Mouse (Mus musculus): ENCODE results near the gene Pgk1. TPM values are rescaled to one million over a fixed set of nuclear protein-coding genes. Genes with fewer than 3 reads are reported as not detected.
A peak's percentile ranks its signal among the peaks of the same experiment; 100 is the strongest.
"Not testable (repeated sequence)": the region's sequence is repeated elsewhere in the genome, so short reads cannot be mapped to it uniquely, and the experiment has no call there.

Pgk1 gene
- total RNA-seq (2021), result 100 to 1,000 TPM; 430 to 470 TPM

GRCm38 (mm10) chrX:106186713-106187649 is at the start of gene Pgk1:
Gene Pgk1 (plus strand): TSS chrX:106187100.
- peak; percentile 85 to 86 for DNase-seq (ENCODE audit: low spot score in 2 of 2)
- intact Hi-C loops (cut with DNase I), result no loop called here

DNA sequence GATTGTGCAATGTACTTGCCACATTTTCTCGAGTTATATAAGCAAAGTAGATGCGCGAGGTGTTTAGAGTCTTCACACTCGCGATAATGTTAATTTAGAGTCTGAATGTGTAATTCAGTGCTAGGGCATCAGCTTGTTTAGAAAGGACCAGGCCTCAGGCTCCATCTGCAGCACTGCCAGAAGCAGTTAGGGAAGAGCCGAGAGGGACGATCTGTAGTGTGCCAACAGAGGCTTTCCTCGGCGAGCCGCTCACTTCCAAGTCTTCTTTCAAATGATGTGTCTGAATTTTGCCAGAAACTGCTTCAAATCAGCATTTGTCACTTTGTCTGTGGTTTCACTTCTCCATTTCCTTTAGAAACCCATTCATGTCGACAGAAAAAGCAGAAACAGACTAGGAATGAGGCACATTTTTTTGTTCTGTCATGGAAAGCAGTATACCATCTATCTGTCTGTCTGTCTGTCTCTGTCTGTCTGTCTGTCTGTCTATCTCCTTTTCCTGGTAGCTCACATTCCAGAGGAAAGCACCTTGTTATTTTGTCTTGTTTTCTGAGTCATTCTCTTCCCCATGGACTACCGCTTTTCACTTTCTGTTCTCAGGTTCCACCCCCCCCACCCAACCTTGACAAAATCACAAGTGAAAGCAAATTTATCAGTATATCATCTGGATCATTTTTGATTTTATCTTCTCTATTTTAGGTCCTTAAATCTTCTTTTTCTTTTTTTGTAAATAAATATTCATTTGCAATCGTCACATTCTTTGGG is 47.4 kb upstream of the Pgk1 start:
- intact Hi-C loops (cut with DNase I), result no loop called here
- DNase-seq (ENCODE audit: low spot score in 2 of 2), result peak; percentile 5

DNA sequence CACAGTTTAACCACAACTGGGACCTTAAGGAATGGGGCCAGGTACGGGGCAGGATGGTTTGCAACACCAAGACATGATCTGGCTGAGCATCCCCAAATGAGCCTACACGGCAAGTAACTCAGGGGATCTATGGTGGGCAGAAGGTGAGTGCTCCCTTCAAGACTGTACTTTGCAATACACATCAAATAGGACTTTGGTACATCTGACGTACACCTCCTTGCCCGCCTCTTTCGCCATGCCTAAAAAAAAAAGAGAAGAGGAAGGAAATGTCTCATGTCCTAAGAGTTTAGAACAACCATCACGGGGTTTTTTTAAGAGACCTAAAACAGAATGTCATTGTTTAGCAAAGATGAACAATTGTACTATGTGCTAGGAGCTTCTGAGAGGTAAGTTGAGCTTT is 44.0 kb upstream of the Pgk1 start, which contains the start of gene Tlr13:
TSS of gene Tlr13 (plus strand) at position 269 of the 400 bp plus-strand sequence.
- intact Hi-C loops (cut with DNase I), result no loop called here

GRCm38 (mm10) chrX:106148185-106148584 is 38.7 kb upstream of the Pgk1 start:
- intact Hi-C loops (cut with DNase I), result no loop called here
- no peak for DNase-seq (ENCODE audit: low spot score in 2 of 2)

More for the DNA sequence above, 44.0 kb upstream of the Pgk1 start, which contains the start of gene Tlr13:
- no peak for DNase-seq (ENCODE audit: low spot score in 2 of 2)

DNA sequence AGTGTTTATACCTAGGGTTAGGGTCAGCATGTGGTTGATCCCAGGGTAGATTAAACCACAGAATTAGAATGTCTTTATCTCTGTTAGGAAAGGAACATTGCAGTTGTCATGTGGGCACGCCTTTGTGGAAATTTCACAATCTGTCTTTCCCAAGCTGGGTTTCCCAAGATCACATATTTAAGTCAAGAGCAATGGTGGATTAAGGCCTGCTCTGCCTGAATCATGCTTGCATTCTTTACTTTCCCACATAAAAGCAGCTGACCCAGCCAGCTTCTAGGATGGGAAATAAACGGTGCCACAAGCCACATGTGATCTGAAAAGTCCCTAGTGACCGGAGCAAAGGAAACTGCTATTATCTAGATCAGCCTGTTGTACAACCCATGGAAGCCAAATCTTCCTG is 37.4 kb upstream of the Pgk1 start:
- intact Hi-C loops (cut with DNase I), result no loop called here
- DNase-seq (ENCODE audit: low spot score in 2 of 2), result no peak

DNA sequence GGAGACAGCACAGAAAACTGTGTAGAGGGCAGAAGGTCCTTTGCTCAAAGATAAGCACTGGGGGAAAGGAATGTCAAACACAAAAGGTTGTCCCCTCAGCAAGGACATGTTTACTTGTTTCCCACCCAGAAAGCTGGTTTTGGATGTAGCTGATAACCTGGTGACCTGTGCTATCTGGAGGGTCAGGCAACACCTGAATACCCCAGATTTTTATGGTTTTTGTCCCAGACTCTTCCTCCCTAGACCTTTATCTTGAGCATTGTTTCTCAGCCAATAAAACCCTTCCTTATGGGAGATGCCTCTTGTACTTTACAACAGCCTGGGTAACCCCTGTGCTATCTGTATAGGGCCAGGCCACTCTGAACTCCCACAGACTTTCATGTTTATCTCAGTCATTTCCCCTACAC is 32.7 kb upstream of the Pgk1 start:
- no peak for DNase-seq (ENCODE audit: low spot score in 2 of 2)
- intact Hi-C loops (cut with DNase I), result no loop called here

DNA sequence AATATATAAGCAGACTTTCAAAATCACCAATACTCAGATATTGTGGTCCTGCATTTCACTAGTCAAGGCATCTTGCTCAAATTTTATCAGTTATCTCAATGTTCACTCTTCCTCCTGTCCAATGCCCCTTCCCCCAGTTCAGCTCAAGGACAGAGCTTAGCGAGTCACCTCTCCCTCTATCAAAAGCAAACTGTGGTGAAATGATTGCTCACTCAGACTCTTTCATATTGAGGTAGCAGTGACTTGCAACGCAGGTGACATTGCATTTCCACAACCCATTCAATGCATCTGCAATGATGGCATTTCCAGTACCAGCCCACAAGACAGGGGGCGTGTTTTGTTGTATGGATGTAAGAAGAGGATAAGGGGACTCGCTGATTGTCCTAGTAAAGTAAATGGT is 31.0 kb upstream of the Pgk1 start:
- DNase-seq (ENCODE audit: low spot score in 2 of 2), result no peak
- intact Hi-C loops (cut with DNase I), result no loop called here

DNA sequence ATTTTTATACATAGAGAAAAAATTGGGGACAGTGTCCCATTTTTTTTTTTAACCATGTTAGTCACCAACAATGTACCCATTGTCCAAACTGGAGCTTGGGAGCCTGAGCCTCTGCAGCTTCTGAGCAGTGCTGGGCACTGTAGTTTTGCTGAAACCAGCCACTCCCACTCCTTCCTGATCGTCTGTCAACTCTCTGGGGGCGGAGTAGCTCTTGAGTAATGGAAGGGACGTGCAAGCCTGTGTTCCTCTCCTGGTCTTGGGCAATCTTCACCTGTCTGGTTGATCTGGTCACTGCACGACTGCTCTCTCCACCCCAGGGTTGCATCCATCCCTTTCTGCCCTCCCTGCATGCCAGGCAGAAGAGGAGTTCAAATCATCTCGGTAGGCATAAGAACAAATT is 22.9 kb upstream of the Pgk1 start:
- intact Hi-C loops (cut with DNase I), result no loop called here

GRCm38 (mm10) chrX:106164555-106164954 is 22.3 kb upstream of the Pgk1 start:
- intact Hi-C loops (cut with DNase I), result no loop called here
- DNase-seq (ENCODE audit: low spot score in 2 of 2), result no peak

More for the DNA sequence above, 22.9 kb upstream of the Pgk1 start:
- no peak for DNase-seq (ENCODE audit: low spot score in 2 of 2)

DNA sequence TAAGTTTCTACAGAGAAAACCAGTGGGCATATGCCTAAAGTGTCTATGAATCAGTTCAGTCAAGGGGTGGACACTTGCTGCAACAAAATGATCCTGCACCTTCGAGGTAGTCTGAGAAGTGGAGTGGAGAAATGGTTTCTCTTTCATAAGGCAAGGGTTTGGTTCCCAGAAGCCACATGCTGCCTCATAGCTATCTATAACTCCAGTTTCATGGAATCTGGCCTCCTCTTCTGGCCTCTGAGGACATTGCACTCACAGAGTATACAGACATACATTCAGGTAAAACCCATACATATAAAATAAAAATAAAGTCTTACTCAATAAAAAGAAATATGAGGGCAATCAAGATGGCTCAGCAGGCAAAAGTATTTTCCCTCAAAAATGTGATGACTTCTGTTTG is 21.8 kb upstream of the Pgk1 start:
- DNase-seq (ENCODE audit: low spot score in 2 of 2), result no peak
- intact Hi-C loops (cut with DNase I), result no loop called here

DNA sequence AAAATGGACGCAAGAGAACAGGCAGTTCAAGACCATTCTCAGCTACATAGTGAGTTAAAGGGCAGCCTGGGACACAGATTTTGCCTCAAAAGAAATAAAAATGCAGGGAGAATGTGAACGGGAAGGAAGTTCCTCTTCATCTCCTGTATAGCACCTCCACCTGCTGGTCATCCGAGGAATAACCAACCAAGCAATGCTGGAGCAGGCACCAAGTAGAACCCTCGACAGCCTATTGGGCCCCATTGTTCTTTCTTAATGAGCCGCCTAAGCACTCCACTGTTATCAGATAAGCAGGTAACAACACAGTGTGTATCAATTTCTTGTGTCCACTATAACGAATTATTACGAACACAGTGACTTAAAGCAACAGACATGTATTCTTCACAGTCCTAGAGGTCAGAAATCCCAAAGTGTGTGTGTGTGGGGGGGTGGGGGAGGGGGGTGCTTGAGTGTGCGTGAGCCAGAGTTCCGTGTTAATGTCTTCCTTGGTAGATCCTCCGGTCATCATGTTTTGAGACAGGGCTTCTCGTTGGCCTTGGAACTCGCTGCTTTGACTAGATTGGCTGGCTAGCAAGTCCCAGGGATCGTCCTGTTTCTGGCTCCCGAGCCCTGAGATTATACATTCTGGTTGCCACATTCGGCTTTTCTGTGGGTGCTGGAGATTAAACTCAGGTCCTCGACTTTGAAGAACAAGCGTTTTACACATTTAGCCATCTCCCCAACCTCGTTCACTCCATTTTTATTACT is 15.6 kb upstream of the Pgk1 start:
- DNase-seq (ENCODE audit: low spot score in 2 of 2), result peak; percentile 15 to 64
- intact Hi-C loops (cut with DNase I), result loop anchor here (1.0 kb wide), 1 partner anchor 144 kb away; the partner anchor contains the start of gene Atp7a

- DNase-seq (ENCODE audit: low spot score in 2 of 2), result no peak
- intact Hi-C loops (cut with DNase I), result loop anchor here (1.0 kb wide), 1 partner anchor 145 kb away; the partner anchor contains the start of gene Atp7a
These were observed 15.1 kb upstream of the Pgk1 start for GRCm38 (mm10) chrX:106171853-106172154.

DNA sequence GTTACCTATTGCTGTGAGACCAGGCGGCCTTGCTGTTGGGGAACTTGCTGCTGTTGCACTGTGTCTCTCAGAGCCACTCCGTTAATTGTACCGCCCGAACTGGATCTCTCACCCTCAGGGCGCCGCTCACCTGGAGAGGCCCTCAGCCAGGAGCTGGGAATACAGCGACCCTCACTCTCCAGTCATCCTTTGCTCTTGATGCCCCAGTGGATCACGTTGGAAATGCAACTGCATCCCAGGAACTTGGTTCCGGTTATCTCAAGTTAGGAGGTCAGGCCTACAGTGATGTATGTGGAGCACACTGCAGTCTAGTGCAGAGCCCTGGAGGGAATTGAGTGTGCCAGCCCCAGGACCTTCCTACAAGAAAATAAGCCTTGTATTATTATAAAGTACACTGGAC is 10.6 kb upstream of the Pgk1 start:
- DNase-seq (ENCODE audit: low spot score in 2 of 2), result no peak
- intact Hi-C loops (cut with DNase I), result no loop called here

DNA sequence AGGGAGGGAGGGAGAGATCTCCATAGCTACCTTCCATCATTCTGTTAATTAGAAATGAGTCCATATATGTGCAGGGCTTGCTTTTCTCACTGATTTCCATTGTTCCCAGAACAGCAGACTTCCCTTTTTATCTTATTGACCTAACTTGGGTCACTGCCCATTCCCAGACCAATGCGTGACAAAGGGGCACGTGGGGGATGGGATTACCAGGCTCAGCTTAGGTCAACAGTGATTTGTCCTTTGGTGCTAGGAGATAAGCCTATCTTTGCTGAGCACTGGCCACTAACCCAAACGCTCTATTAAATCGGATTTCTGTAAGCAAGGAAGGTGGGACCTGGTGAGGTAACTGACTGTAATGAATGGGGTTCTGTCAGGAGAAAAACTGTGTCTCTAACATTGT is 2.6 kb upstream of the Pgk1 start:
- no peak for DNase-seq (ENCODE audit: low spot score in 2 of 2)
- intact Hi-C loops (cut with DNase I), result no loop called here

DNA sequence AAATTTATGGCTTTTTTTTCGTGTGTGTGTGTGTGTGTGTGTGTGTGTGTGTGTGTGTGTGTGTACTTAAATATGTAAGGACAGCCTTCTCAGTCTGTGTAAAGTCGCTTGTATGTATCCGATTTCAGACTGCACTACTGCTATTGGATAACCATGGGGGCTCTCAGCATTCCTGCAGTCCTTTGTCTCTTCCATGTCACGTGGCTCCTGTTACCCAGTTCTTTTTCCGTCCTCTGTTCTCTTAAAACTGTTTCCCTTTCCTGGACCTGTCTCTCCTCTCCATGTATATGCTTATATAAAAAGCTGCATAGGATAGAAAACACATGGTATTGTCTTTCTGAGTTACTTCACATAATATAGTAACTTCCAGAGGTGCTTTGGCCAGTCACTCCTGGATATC is 1.2 kb upstream of the Pgk1 start:
- intact Hi-C loops (cut with DNase I), result no loop called here
- DNase-seq (ENCODE audit: low spot score in 2 of 2), result no peak

DNA sequence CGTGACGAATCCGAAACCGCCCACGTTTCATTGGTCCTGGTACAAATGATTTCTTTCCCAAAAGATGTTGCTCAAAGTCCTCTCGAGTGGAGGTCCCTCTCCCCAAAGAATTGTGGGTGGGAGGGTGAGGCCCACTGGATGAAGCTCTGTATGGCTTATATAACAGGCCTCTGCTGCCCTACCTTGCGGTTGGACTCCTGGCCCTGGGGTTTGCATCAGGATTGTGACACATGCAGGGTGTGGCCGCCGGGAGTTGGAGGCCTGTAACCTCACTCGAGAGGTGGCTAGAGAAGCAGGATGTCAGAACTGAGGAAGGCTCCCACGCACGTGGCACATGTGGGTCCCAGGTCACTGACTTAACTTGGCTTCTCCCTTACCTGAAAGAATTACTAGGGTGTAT is 837 bp downstream of the Pgk1 start:
- peak; percentile 13 to 15 for DNase-seq (ENCODE audit: low spot score in 2 of 2)
- intact Hi-C loops (cut with DNase I), result no loop called here

- intact Hi-C loops (cut with DNase I), result no loop called here
- DNase-seq (ENCODE audit: low spot score in 2 of 2), result no peak
These were observed 2.5 kb downstream of the Pgk1 start for GRCm38 (mm10) chrX:106189356-106189755.

DNA sequence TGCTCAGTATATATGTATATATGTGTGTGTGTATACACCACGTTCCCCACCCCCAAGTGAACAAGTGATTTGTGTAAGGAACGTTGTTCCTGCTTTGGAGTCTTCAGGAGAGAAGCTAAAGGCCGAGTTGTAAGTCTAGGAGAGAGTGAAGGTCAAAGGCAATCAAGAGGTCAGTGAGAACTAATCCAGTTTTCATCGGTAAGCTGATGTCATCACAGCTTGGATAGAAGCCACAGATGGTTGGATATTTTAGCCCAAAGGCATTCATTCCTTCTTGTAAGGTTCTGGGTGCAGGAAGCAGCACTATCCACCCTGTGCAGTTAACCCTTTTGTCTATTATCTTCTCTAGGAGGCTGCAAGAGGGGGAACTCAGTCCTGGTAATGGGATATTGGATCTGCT is 3.2 kb downstream of the Pgk1 start:
- DNase-seq (ENCODE audit: low spot score in 2 of 2), result no peak
- intact Hi-C loops (cut with DNase I), result no loop called here

DNA sequence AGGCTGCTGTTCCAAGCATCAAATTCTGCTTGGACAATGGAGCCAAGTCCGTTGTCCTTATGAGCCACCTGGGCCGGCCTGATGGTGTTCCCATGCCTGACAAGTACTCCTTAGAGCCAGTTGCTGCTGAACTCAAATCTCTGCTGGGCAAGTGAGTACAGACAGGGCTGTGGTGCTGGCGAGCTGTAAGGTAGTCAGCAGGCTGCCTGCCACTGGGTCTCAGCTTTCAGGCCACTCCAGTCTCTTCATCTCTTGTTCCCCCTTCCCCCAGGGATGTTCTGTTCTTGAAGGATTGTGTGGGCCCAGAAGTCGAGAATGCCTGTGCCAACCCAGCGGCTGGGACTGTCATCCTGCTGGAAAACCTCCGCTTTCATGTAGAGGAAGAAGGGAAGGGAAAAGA is 7.5 kb downstream of the Pgk1 start:
- intact Hi-C loops (cut with DNase I); DNase-seq (ENCODE audit: low spot score in 2 of 2): not testable (repeated sequence)

DNA sequence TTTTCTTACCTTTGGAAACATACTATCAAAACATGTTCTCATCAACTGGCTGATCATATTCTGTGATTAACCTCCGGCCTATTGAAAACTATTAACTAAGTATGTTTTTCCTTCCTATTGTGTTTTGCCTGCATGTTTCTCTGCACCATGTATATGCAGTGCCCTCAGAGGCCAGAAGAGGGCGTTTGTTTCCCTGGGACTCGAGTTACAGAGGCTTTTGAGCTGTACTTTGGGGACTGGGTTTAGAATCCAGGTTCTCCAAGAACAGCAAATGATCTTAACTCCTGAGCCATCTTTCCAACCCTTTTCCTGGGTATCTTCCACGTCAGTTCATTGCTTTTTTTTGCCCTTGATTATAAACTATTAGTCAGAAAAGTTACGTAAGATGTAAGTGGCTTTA is 10.4 kb downstream of the Pgk1 start:
- intact Hi-C loops (cut with DNase I), result no loop called here
- DNase-seq (ENCODE audit: low spot score in 2 of 2), result no peak
